Mouse (Mus musculus): ENCODE data around the gene Ina. TPM values are rescaled to one million over a fixed set of nuclear protein-coding genes. Genes with fewer than 3 reads are reported as not detected.

Gene Ina
- polyA plus RNA-seq, 1 experiment from 2014 or later, result 1.5 TPM

GRCm38 (mm10) chr19:47026513-47026912 is 12.0 kb downstream of the Ina start:
- ChIA-PET CTCF (interaction anchor here (1.1 kb wide), 1 partner anchor 9 kb away, joined by 3 read pairs; no protein-coding TSS in a partner anchor), POLR2A (no interaction called here)
- H3K27me3 ChIP-seq, result peaks cover 5% of the 10 kb centered on the region
- in situ Hi-C loops (cut with MboI; ENCODE audit: low pct_unique_long_range_greater_than_20kb), result no loop called here
- peak; percentile 28 for TF ChIP-seq CTCF (IDR thresholded peaks at IDR 0.05)
- DNase-seq (ENCODE audit: low read depth, low spot score), result no peak
- ATAC-seq, result no peak

- DNase-seq (ENCODE audit: low read depth, low spot score), result no peak
- no peak for TF ChIP-seq CTCF (IDR thresholded peaks at IDR 0.05)
- ChIA-PET CTCF (no interaction called here), POLR2A (interaction anchor here (1.2 kb wide), 1 partner anchor 10 kb away, joined by 4 read pairs; no protein-coding TSS in a partner anchor)
- no peak for ATAC-seq
- in situ Hi-C loops (cut with MboI; ENCODE audit: low pct_unique_long_range_greater_than_20kb), result no loop called here
- no peaks in the 10 kb centered on the region for H3K27me3 ChIP-seq
Measured at GRCm38 (mm10) chr19:47029796-47030195, 15.3 kb downstream of the Ina start.

GRCm38 (mm10) chr19:47031770-47032169 is 17.3 kb downstream of the Ina start:
- CTCF ChIA-PET, result interaction anchor here (0.6 kb wide), 1 partner anchor 444 kb away, joined by 3 read pairs; no protein-coding TSS in a partner anchor
- DNase-seq (ENCODE audit: low read depth, low spot score) (no peak), ATAC-seq (no peak)
- no peak for TF ChIP-seq CTCF (IDR thresholded peaks at IDR 0.05)
- H3K27me3 ChIP-seq, result no peaks in the 10 kb centered on the region
- in situ Hi-C loops (cut with MboI; ENCODE audit: low pct_unique_long_range_greater_than_20kb), result no loop called here
- POLR2A ChIA-PET, result no interaction called here

DNA sequence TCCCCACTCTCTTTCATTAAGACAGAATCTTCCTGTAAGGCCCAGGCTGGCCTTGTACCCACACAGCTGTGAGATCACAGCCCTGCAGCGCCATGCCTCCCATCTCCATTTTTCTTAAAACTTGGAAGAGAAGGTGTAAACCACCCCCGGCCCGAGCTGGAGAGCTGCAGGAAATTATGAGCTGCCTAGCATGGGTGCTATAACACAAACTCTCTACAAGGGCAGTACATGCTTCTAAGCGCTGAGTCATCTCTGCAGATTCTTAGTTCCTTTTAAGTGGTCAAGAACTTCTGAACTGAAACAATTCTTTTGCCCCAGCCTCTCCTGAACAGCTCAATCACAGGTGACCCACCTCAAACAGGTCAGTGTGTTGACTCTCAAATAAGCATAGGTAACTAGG is 20.4 kb downstream of the Ina start:
- POLR2A ChIA-PET, result no interaction called here
- DNase-seq (ENCODE audit: low read depth, low spot score) (no peak), ATAC-seq (no peak)
- TF ChIP-seq CTCF (IDR thresholded peaks at IDR 0.05), result no peak
- in situ Hi-C loops (cut with MboI; ENCODE audit: low pct_unique_long_range_greater_than_20kb), result no loop called here
- CTCF ChIA-PET, result interaction anchor here (1.3 kb wide), 1 partner anchor 9 kb away, joined by 3 read pairs; no protein-coding TSS in a partner anchor
- no peaks in the 10 kb centered on the region for H3K27me3 ChIP-seq

- no peak for TF ChIP-seq CTCF (IDR thresholded peaks at IDR 0.05)
- no peaks in the 10 kb centered on the region for H3K27me3 ChIP-seq
- ChIA-PET POLR2A (interaction anchor here (0.6 to 1.0 kb wide), 3 partner anchors 13 to 289 kb away, joined by 5 to 10 read pairs (median 8); no protein-coding TSS in a partner anchor), CTCF (interaction anchor here (1.5 kb wide), 1 partner anchor 11 kb away, joined by 3 read pairs; no protein-coding TSS in a partner anchor)
- in situ Hi-C loops (cut with MboI; ENCODE audit: low pct_unique_long_range_greater_than_20kb), result no loop called here
- ATAC-seq (no peak), DNase-seq (ENCODE audit: low read depth, low spot score) (no peak)
Measured at GRCm38 (mm10) chr19:47036596-47036995, 22.1 kb downstream of the Ina start.

- H3K27me3 ChIP-seq, result no peaks in the 10 kb centered on the region
- in situ Hi-C loops (cut with MboI; ENCODE audit: low pct_unique_long_range_greater_than_20kb), result no loop called here
- DNase-seq (ENCODE audit: low read depth, low spot score) (no peak), ATAC-seq (no peak)
- POLR2A ChIA-PET, result no interaction called here
- CTCF ChIA-PET, result interaction anchor here (0.7 to 1.2 kb wide), 3 partner anchors 161 to 453 kb away, joined by 3 read pairs; no protein-coding TSS in a partner anchor
- TF ChIP-seq CTCF (IDR thresholded peaks at IDR 0.05), result no peak
Measured at GRCm38 (mm10) chr19:47040720-47041473, 26.4 kb downstream of the Ina start.

DNA sequence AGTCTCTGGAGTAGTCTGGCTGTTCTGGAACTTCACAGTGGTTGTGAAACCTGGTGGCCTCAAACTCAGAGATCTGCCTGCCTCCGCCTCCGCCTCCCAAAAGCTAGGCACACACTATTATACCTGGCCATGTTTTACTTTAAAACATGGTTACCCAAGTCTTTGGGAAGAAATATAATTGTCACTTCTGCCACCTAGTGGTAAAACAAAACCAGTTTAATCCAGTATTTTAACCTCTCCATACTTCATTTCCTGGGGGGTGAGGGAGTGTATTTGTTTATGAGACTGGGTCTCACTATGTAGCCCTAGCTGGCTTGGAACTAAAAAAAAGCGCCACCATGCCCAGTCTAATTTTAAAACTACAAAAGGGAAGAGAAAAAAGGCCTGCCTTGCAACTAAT is 29.1 kb downstream of the Ina start:
- peak; percentile 62 for TF ChIP-seq CTCF (IDR thresholded peaks at IDR 0.05)
- no peak for ATAC-seq
- DNase-seq (ENCODE audit: low read depth, low spot score), result no peak
- no peaks in the 10 kb centered on the region for H3K27me3 ChIP-seq
- CTCF ChIA-PET, result interaction anchor here (0.8 to 1.7 kb wide), 6 partner anchors 8 to 283 kb away, joined by 3 to 4 read pairs (median 3); partner anchors contain the start of gene Cnnm2
- POLR2A ChIA-PET, result no interaction called here
- in situ Hi-C loops (cut with MboI; ENCODE audit: low pct_unique_long_range_greater_than_20kb), result no loop called here

GRCm38 (mm10) chr19:47046343-47046742 is 31.8 kb downstream of the Ina start:
- no peak for ATAC-seq
- POLR2A ChIA-PET, result interaction anchor here (0.7 kb wide), 1 partner anchor 555 kb away, joined by 3 read pairs; no protein-coding TSS in a partner anchor
- no peaks in the 10 kb centered on the region for H3K27me3 ChIP-seq

DNA sequence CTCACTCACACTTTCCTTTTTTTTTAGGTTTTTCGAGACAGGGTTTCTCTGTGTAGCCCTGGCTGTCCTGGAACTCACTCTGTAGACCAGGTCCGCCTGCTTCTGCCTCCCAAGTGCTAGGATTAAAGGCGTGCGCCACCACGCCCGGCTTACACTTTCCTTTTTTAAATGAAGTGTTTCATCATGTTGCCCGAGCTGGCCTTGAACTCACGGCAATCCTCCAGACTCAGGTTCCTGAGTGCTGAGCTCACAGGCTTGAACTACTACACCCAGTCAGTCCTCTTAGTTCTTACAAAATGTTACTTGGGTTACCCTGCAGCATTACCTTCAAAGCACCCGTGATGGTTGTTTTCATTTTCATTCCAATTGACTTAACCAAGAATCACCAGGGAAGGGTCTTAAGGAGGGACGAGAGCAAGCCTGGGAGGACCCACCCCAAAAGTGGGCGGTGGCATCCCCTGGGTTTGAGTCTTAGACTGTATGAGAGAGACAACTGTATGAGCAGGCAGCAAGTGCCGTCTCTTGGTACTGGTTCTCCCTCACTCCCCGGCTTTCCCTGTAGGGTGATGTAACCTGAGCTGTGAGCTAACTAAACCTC is 32.8 kb downstream of the Ina start:
- H3K27me3 ChIP-seq, result no peaks in the 10 kb centered on the region
- TF ChIP-seq CTCF (IDR thresholded peaks at IDR 0.05), result no peak
- no peak for DNase-seq (ENCODE audit: low read depth, low spot score)
- in situ Hi-C loops (cut with MboI; ENCODE audit: low pct_unique_long_range_greater_than_20kb), result no loop called here
- ChIA-PET CTCF (no interaction called here), POLR2A (interaction anchor here (0.6 kb wide), 1 partner anchor 56 kb away, joined by 4 read pairs; no protein-coding TSS in a partner anchor)
- ATAC-seq, result no peak

More at GRCm38 (mm10) chr19:47046343-47046742, 31.8 kb downstream of the Ina start:
- CTCF ChIA-PET, result interaction anchor here (0.9 kb wide), 1 partner anchor 177 kb away, joined by 3 read pairs; no protein-coding TSS in a partner anchor
- DNase-seq (ENCODE audit: low read depth, low spot score), result no peak
- in situ Hi-C loops (cut with MboI; ENCODE audit: low pct_unique_long_range_greater_than_20kb), result no loop called here
- no peak for TF ChIP-seq CTCF (IDR thresholded peaks at IDR 0.05)

DNA sequence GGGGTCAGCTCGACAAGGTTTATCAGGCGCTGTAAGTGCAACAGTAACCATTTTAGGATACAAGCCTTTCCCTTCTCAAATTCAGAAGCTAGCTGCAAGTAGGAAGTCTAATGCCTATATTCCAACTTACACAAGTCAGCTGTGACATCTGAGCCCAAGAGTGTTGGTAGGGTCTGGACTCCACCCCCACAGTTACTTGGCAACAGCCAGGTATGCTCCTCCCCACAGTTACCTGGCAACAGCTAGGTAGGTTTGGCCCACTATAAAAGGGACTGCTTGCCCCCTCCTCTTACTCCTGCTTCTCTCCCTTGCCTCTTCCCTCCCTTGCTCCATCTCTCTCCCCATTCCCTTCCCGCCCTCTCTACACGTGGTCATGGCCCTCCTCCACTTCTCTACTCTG is 34.6 kb downstream of the Ina start:
- H3K27me3 ChIP-seq, result no peaks in the 10 kb centered on the region

DNA sequence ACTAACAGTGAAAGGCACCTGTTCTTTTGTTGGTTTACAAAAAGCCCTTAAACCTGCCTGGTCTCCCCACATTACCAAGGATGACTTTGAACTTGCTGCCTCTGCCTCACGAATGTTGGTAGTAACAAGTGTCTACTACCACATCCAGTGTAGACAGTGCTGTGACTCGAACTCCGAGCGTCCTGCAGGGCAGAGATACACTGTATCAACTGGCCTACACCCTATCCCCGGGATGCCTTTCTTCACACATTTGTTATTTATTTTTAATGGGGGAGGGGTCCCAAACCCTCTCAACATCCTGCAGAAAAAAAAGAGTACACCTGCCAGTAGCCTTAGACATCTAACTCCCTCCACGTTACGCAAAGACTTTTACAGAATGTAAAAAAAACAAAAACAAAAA is 35.3 kb downstream of the Ina start:
- no peak for TF ChIP-seq CTCF (IDR thresholded peaks at IDR 0.05)
- in situ Hi-C loops (cut with MboI; ENCODE audit: low pct_unique_long_range_greater_than_20kb), result no loop called here
- no peaks in the 10 kb centered on the region for H3K27me3 ChIP-seq
- no peak for ATAC-seq
- ChIA-PET CTCF (no interaction called here), POLR2A (no interaction called here)
- DNase-seq (ENCODE audit: low read depth, low spot score), result no peak

More for the DNA sequence above, 34.6 kb downstream of the Ina start:
- POLR2A ChIA-PET, result no interaction called here
- in situ Hi-C loops (cut with MboI; ENCODE audit: low pct_unique_long_range_greater_than_20kb), result no loop called here
- TF ChIP-seq CTCF (IDR thresholded peaks at IDR 0.05), result no peak
- ATAC-seq (no peak), DNase-seq (ENCODE audit: low read depth, low spot score) (no peak)
- CTCF ChIA-PET, result no interaction called here

Measured in Patski (cell line).